Mouse (Mus musculus): Measurements from ENCODE around the gene Pdzk1.
A peak's percentile ranks its signal among the peaks of the same experiment; 100 is the strongest.

The Pdzk1 gene

DNA sequence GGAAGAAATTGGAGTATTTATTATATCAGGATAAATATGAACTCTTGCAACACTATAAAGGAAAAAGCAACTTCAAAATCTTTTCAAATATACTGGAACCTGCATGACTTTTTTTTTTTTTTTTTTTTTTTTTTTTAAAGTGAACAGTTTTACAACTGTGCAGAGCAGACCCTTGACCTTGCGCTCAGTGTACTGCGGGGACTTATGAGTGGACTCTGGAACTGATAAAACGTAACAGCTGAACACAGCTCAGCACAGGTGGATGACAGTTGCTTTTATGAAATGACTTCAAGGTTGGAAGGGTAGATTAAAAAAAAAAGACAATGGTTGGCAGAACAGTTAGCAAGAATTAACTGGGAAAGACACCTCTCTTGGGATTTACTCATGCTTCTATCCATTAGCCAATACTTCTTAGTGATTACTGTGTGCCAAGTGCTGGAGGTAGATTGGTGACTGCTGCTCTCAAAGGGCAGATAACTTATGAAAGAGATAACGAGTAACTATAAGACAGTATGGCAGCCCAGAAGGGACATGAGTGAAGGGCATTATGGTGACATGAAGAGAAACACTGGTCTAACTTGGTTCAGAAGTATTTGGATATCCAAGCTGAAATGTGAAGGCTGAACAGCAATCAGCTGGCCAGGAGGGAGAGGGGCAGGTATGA is 73.4 kb downstream of the Pdzk1 start:
- no peak for DNase-seq

DNA sequence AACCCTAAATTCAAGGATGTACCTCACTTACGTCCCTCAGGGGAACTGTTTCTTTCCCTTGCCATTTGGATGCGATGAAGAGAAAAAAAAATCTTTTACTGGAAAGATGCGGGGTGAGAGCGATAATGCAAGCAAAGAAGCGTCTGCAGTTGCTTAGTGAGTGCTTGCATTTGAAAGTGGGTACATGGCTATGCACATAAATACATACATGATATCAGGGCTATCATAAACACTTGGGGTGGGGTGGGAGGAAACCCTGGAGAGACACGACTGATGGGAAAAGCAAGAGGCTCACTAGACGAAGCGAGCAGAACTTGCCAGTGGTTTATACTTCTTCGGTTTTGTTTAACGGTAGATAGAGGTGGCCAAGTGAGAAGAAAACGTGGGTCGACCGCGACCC is 75.3 kb downstream of the Pdzk1 start, which contains the start of gene Gja5:
Gja5 (plus strand) TSS at position 301 of the 400 bp plus-strand sequence.
- DNase-seq = no peak

GRCm38 (mm10) chr3:96904851-96905541 is 75.9 kb downstream of the Pdzk1 start, which contains the start of gene Gpr89:
Gpr89 (minus strand) TSS chr3:96905346.
- DNase-seq = peak; percentile 97

DNA sequence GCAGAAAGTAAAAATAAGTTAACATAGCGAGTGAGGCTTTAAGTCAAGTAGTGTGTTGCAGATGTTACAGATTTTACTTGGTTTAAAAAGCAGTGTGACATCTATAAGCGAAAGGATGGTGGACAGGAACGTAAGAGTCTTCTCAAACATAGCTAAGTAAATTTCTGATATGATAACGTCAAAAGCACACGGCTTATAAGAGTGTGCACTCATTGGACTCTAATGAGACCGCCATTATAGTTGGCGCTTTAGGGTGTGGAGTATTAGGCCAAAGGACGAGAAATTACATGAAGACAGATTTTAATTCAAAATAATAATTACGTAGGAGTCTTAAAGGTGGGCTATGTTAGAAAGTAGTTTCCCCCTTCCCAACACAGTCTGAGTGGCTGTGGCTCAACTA is 76.5 kb downstream of the Pdzk1 start:
- DNase-seq = no peak
